Mouse (Mus musculus): ENCODE data around the gene Pds5b. TPM values are rescaled to one million over a fixed set of nuclear protein-coding genes. Genes with fewer than 3 reads are reported as not detected.
A peak's percentile ranks its signal among the peaks of the same experiment; 100 is the strongest.
"Not testable (repeated sequence)": the region's sequence is repeated elsewhere in the genome, so short reads cannot be mapped to it uniquely, and the experiment has no call there.

The Pds5b gene
- polyA plus RNA-seq, 1 experiment from 2014 or later, result 28.4 TPM

DNA sequence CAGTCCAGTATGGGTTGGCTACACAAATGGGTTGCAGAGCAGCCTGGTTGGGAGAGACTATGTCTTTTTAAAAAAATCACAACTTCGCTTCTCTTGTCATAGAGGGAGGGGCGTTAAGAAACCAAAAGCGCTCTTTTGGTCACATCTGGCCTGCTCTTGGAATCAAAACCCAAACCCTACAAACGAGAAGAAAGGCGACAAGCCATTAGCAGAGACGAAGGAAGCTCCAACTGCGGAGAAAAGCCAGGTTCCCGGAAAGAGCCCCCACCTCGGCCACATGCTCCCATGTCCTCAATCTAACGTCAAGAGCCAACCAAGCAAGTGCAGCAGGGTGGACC, 8.8 kb upstream of the Pds5b start:
- no peak; the same call in 1 of the 2 replicates for ATAC-seq (ENCODE audit: insufficient read depth, low FRiP score, low read depth)

GRCm38 (mm10) chr5:150665132-150665954, 8.2 kb upstream of the Pds5b start:
- H3K9me3 ChIP-seq, result no peaks in the 10 kb centered on the region
- H3K4me3 ChIP-seq (replicated peaks), result peak overlapping the region; percentile 93
- no peaks in the 10 kb centered on the region for H3K36me3 ChIP-seq
- H3K27me3 ChIP-seq (replicated peaks), result no peaks in the 10 kb centered on the region
- peak overlapping the region; percentile 97 for H3K27ac ChIP-seq
- WGBS, result under 1% methylated on average over 52 of the region's 52 CpGs
- peak; percentile 100 for ATAC-seq (ENCODE audit: insufficient read depth, low FRiP score, low read depth)
- H3K4me2 ChIP-seq, result peak overlapping the region; percentile 66
- peak overlapping the region; percentile 77 for H3K9ac ChIP-seq
- H3K4me1 ChIP-seq, result peaks cover 5% of the 10 kb centered on the region; the same call in 1 of the 2 replicates

More for the DNA sequence above, 8.8 kb upstream of the Pds5b start:
- Histone ChIP-seq H3K36me3 (no peaks in the 10 kb centered on the region), H3K27ac (peak overlapping the region; percentile 97), H3K9me3 (no peaks in the 10 kb centered on the region), H3K4me1 (peaks cover 5% of the 10 kb centered on the region; the same call in 1 of the 2 replicates), H3K27me3 (replicated peaks) (no peaks in the 10 kb centered on the region), H3K9ac (peak overlapping the region; percentile 77), H3K4me3 (replicated peaks) (peak overlapping the region; percentile 93), H3K4me2 (peak overlapping the region; percentile 66)
- WGBS, result under 1% methylated on average over 10 of the region's 10 CpGs

GRCm38 (mm10) chr5:150666133-150666739, 7.3 kb upstream of the Pds5b start, which contains the start of gene N4bp2l2:
TSS of gene N4bp2l2 (minus strand) at chr5:150666183.
- Histone ChIP-seq H3K4me3 (replicated peaks) (peak within 1 kb of the TSS; percentile 93), H3K27ac (peak within 1 kb of the TSS; percentile 97), H3K9ac (peak within 1 kb of the TSS; percentile 77), H3K4me2 (peak within 1 kb of the TSS; percentile 66)
- not testable (repeated sequence) for H3K36me3 ChIP-seq; ATAC-seq (ENCODE audit: insufficient read depth, low FRiP score, low read depth); H3K27me3 ChIP-seq (replicated peaks); H3K9me3 ChIP-seq; H3K4me1 ChIP-seq
- WGBS, result 90% methylated on average over 9 of the region's 9 CpGs

DNA sequence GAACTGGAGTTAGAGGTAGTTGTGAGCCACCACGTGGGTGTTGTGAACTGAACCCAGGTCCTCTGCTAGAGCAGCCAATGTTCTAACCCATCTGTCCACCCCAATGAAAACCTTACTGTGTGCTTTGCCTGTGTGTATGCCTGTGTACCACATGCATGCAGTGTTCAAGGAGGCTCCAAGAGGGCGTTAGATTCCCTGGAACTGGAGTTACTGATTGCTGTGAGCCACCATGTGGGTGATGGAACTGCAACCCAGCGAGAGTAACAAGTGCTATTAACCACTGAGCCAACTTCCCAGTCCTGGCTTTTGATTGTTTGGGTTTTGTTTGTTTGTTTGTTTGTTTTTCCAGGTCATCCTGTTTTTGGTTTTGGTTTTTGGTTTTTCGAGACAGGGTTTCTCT, 4.8 kb upstream of the Pds5b start:
- Histone ChIP-seq H3K36me3 (no peaks in the 10 kb centered on the region), H3K9me3 (no peaks in the 10 kb centered on the region), H3K27me3 (replicated peaks) (no peaks in the 10 kb centered on the region), H3K4me3 (replicated peaks) (no peak overlapping the region), H3K27ac (no peak overlapping the region), H3K4me1 (peaks cover 3% of the 10 kb centered on the region; the same call in 1 of the 2 replicates), H3K9ac (no peak overlapping the region), H3K4me2 (no peak overlapping the region)
- whole genome bisulfite sequencing, result 66% methylated on average over 4 of the region's 4 CpGs
- no peak for ATAC-seq (ENCODE audit: insufficient read depth, low FRiP score, low read depth)

DNA sequence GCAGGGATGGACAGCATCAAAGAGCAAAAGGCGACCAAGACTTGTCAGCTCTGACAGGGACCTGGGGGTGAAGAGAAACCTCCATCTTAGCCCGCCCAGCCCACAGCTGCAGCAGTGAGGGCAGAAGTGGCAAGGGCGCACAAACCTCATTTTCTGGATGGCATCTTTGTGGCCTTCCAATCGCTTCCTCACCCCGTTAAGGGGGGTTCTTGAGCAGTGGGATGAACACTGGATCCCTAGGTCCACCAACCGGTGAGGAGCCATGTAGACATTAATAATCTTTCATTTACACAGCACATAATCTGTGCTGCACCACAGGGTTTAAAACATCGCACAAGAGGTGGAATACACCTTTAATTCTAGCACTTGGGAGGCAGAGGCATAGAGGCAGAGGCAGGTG, 1.2 kb upstream of the Pds5b start:
- no peak overlapping the region for H3K4me2 ChIP-seq
- H3K9me3 ChIP-seq, result no peaks in the 10 kb centered on the region
- no peaks in the 10 kb centered on the region for H3K36me3 ChIP-seq
- no peak overlapping the region for H3K27ac ChIP-seq
- no peaks in the 10 kb centered on the region for H3K27me3 ChIP-seq (replicated peaks)
- 91% methylated on average over 7 of the region's 7 CpGs for WGBS
- ATAC-seq (ENCODE audit: insufficient read depth, low FRiP score, low read depth), result no peak
- no peak overlapping the region for H3K4me3 ChIP-seq (replicated peaks)
- no peak overlapping the region for H3K9ac ChIP-seq
- peaks cover 6% of the 10 kb centered on the region; the same call in 1 of the 2 replicates for H3K4me1 ChIP-seq

DNA sequence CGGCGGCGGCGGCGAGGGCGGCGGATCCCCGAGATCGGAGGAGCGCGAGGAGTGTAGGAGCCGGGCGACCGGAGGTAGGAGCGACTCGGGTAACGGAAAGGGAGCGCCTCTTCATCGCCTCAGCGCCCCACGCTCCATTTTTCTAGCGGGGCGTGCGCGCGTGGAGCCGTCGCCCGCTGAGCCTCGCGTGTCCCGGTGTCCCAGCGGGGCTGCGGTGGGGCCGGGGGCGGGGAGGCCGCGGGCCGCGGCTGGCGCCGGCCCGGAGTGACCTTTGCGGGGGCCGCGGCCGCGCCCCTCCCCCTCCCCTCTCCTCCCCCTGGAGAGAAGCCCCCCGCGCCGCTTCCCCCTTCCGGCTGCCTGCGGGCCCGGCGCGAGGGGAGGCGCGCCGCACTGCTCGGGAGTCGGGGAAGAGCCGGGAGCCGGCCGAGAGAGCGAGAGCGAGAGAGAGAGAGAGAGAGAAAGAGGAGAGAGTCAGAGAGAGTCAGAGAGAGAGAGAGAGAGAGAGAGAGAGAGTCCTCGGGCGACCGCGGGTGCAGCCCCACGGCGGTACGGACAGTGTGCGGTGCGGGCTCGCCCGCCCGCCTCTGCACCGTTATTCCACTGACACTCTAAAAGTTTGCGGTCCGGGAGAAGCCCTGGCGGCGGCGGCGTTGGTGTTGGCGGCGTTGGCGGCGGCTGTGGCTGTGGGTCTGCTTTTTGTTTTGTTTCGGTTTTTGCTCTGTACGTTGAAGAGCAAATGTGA, 512 bp downstream of the Pds5b start:
- Histone ChIP-seq H3K27ac (peak overlapping the region; percentile 94), H3K27me3 (replicated peaks) (no peaks in the 10 kb centered on the region), H3K9me3 (no peaks in the 10 kb centered on the region), H3K36me3 (no peaks in the 10 kb centered on the region), H3K9ac (peak overlapping the region; percentile 98), H3K4me2 (peak overlapping the region; percentile 58), H3K4me3 (replicated peaks) (peak overlapping the region; percentile 94), H3K4me1 (peaks cover 6% of the 10 kb centered on the region; the same call in 1 of the 2 replicates)
- ATAC-seq (ENCODE audit: insufficient read depth, low FRiP score, low read depth), result peak; percentile 28
- under 1% methylated on average over 61 of the region's 91 CpGs for WGBS

DNA sequence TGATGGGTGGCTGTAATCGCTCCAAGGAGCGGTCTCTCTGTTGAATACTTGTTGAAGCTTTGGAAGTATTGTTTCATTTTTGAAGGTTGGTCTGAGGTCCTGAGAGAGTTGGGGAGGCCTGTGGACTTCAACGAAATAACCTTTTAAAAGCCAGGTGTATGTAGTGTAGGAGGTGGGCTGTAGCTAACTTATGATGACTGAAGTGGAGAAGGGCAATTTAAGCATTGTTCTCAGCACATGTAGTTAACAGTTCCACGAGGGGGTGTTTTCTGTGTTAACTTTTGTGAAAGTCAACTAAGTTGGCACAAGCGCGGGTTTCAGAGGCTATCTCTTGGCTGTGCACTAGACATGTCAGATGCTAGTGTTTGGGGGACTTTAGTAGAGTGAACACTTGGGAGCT, 1.3 kb downstream of the Pds5b start:
- H3K27me3 ChIP-seq (replicated peaks), result no peaks in the 10 kb centered on the region
- peak overlapping the region; percentile 94 for H3K4me3 ChIP-seq (replicated peaks)
- no peaks in the 10 kb centered on the region for H3K9me3 ChIP-seq
- peaks cover 6% of the 10 kb centered on the region; the same call in 1 of the 2 replicates for H3K4me1 ChIP-seq
- H3K9ac ChIP-seq, result peak overlapping the region; percentile 13; the same call in 1 of the 2 replicates
- H3K4me2 ChIP-seq, result peak overlapping the region; percentile 58
- ATAC-seq (ENCODE audit: insufficient read depth, low FRiP score, low read depth), result no peak
- WGBS, result 52% methylated on average over 6 of the region's 6 CpGs
- H3K36me3 ChIP-seq, result no peaks in the 10 kb centered on the region
- no peak overlapping the region for H3K27ac ChIP-seq

DNA sequence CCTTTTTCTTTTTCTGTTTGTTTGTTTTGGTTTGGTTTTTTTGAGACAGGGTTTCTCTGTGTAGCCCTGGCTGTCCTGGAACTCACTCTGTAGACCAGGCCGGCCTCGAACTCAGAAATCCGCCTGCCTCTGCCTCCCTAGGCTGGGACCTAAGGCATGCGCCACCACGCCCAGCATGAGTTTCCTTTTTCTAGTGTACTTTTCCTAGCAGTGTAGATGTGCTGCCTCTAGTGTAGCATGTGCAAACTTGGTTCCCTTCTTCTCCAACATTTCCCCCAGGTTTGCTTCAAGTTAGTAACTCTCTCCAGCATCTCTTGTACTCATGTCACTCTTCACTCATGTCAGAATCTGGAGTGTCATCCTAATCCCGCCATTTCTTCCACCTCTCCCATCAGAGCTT, 9.3 kb downstream of the Pds5b start:
- H3K9me3 ChIP-seq; H3K4me3 ChIP-seq (replicated peaks); H3K4me1 ChIP-seq; H3K36me3 ChIP-seq; H3K27me3 ChIP-seq (replicated peaks); H3K27ac ChIP-seq; H3K9ac ChIP-seq; H3K4me2 ChIP-seq; ATAC-seq (ENCODE audit: insufficient read depth, low FRiP score, low read depth): not testable (repeated sequence)
- 90% methylated on average over 6 of the region's 6 CpGs for WGBS

DNA sequence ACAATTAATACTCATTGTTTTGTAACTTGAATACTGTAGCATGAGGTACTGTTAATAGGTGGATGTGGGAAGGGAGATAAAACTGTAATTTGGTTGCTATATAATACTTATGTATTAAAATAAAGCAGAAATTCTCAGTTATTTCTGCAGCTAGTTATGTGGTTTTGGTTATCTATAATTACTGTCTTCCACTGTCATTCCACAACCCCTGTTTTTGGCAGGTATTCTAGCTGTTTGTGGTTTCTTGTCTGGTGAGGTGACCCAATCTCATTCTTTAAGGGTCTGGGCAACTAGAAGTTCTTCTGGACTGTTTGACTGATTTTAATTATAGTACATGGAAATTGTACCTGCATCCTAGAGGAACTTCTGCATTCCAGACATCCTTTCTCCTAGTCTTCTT, 17.1 kb downstream of the Pds5b start:
- Histone ChIP-seq H3K4me1 (0 out of 2 replicates have a peak, but pooled peaks cover 3% of the 10 kb centered on the region), H3K4me3 (replicated peaks) (no peak overlapping the region), H3K27ac (no peak overlapping the region), H3K9ac (no peak overlapping the region), H3K9me3 (no peaks in the 10 kb centered on the region), H3K27me3 (replicated peaks) (no peaks in the 10 kb centered on the region), H3K4me2 (no peak overlapping the region), H3K36me3 (peaks cover 6% of the 10 kb centered on the region; the same call in 1 of the 2 replicates)
- no peak for ATAC-seq (ENCODE audit: insufficient read depth, low FRiP score, low read depth)

DNA sequence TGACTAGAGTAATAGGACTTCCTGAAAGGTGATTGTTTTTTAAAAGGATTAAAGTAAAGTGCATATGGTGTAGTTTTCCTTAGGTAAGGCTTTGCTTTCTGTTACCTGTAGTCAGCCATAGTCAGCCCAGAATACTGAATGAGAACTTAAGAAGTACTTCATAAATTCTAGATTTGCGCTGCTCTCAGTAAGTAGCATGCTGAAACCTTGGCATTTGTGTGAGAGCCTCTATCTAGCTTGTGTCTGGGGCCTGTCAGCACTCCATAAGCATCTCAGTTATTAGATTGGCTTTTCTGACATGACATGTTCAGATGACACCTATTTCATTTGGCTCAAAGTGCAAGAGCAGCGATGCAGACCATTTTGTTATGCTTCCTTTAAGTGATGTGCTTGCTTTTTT, 19.7 kb downstream of the Pds5b start:
- Histone ChIP-seq H3K36me3 (peaks cover 6% of the 10 kb centered on the region; the same call in 1 of the 2 replicates), H3K27ac (no peak overlapping the region), H3K4me1 (0 out of 2 replicates have a peak, but pooled peaks cover 3% of the 10 kb centered on the region), H3K4me2 (no peak overlapping the region), H3K27me3 (replicated peaks) (no peaks in the 10 kb centered on the region), H3K9me3 (no peaks in the 10 kb centered on the region), H3K9ac (no peak overlapping the region), H3K4me3 (replicated peaks) (no peak overlapping the region)
- no peak for ATAC-seq (ENCODE audit: insufficient read depth, low FRiP score, low read depth)
- 86% methylated on average over 2 of the region's 2 CpGs for WGBS

DNA sequence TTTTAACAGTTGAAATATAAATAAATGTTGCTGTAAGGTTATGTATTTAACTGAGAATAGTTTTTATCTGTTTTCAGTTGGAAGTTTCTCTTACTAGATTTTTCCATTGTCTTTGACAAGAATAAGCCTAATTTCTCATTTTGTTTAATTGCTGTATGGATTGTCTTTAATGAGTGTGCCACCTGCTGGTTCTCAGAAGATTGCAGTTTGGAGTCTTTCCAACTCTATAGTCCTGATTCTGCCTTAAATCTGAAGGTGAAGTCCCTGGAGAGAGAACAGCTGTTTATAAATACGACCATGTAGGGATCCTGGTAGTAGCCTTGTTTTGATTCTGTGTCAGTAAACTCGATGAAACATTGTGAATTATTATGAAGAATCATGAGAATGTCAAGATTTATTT, 29.2 kb downstream of the Pds5b start:
- Histone ChIP-seq H3K27ac (no peak overlapping the region), H3K27me3 (replicated peaks) (no peaks in the 10 kb centered on the region), H3K4me3 (replicated peaks) (no peak overlapping the region), H3K36me3 (no peaks in the 10 kb centered on the region), H3K9ac (no peak overlapping the region), H3K9me3 (no peaks in the 10 kb centered on the region), H3K4me2 (no peak overlapping the region), H3K4me1 (no peaks in the 10 kb centered on the region)
- 41% methylated on average over 2 of the region's 2 CpGs for WGBS
- no peak for ATAC-seq (ENCODE audit: insufficient read depth, low FRiP score, low read depth)

- not testable (repeated sequence) for H3K27ac ChIP-seq; ATAC-seq (ENCODE audit: insufficient read depth, low FRiP score, low read depth); H3K36me3 ChIP-seq; H3K27me3 ChIP-seq (replicated peaks); H3K9ac ChIP-seq; H3K4me3 ChIP-seq (replicated peaks); H3K9me3 ChIP-seq; H3K4me1 ChIP-seq; H3K4me2 ChIP-seq
- 75% methylated on average over 1 of the region's 1 CpGs for WGBS
Observed at GRCm38 (mm10) chr5:150706651-150707050, 33.1 kb downstream of the Pds5b start.

Data from stomach, embryonic 15.5 days (tissue).